Mouse (Mus musculus) liver, embryonic 15.5 days (tissue): ENCODE measurements around the gene Rab25. TPM values are rescaled to one million over a fixed set of nuclear protein-coding genes. Genes with fewer than 3 reads are reported as not detected.

Source experiments
- ATAC-seq: fragments of 200-750 bp; cut with Nextera tagmentation; 2 replicates; pipeline ENCODE4 v1.8.0; 2017; ENCODE audit warnings: moderate number of reproducible peaks, mild to moderate bottlenecking, moderate library complexity; ENCODE audit not compliant: insufficient read depth
- H3K27ac ChIP-seq: fragments of 300-500 bp; sonication (generic); replicated peaks from 2 replicates; pipeline ENCODE4 v1.5.1; 2015; ENCODE audit warnings: mild to moderate bottlenecking, inconsistent platforms
- H3K27me3 ChIP-seq: fragments of 300-500 bp; sonication (generic); 2 replicates; pipeline ENCODE4 v1.6.1; 2015; ENCODE audit warnings: mild to moderate bottlenecking, inconsistent platforms
- H3K36me3 ChIP-seq: fragments of 300-500 bp; sonication (generic); replicated peaks from 2 replicates; pipeline ENCODE4 v1.6.1; 2015; ENCODE audit warnings: moderate library complexity, mild to moderate bottlenecking, inconsistent platforms
- H3K4me1 ChIP-seq: fragments of 300-500 bp; sonication (generic); replicated peaks from 2 replicates; pipeline ENCODE4 v1.6.1; 2015; ENCODE audit warnings: inconsistent platforms
- H3K4me2 ChIP-seq: fragments of 300-500 bp; sonication (generic); 2 replicates; pipeline ENCODE4 v1.6.1; 2015; ENCODE audit warnings: moderate library complexity, mild to moderate bottlenecking, inconsistent platforms
- H3K4me3 ChIP-seq: fragments of 300-500 bp; sonication (generic); replicated peaks from 2 replicates; pipeline ENCODE4 v1.5.1; 2015; ENCODE audit warnings: mild to moderate bottlenecking, inconsistent platforms
- H3K9ac ChIP-seq: fragments of 300-500 bp; sonication (generic); 2 replicates; pipeline ENCODE4 v1.6.1; 2015; ENCODE audit warnings: moderate library complexity, mild to moderate bottlenecking, inconsistent platforms
- H3K9me3 ChIP-seq: fragments of 300-500 bp; sonication (generic); replicated peaks from 2 replicates; pipeline ENCODE4 v1.6.1; 2016; ENCODE audit warnings: inconsistent platforms
- WGBS: fragments of 180-500 bp; shearing (Covaris S2); methylation state at CpG from one replicate; pipeline ENCODE4 v1.1.7; 2015; ENCODE audit warnings: mixed read lengths; ENCODE audit not compliant: insufficient replicate concordance; 5-methylcytosine and 5-hydroxymethylcytosine counted together
- polyA plus RNA-seq: library from polyadenylated mRNA; unstranded; fragments of >200 nt; fragmentation: Nextera tagmentation; extraction: Ambion mirVana; gene quantifications from 2 replicates; pipeline ENCODE4 v1.2.1, GENCODE M21; 2015

The Rab25 gene
- polyA plus RNA-seq, 1 experiment from 2014 or later: not detected

DNA sequence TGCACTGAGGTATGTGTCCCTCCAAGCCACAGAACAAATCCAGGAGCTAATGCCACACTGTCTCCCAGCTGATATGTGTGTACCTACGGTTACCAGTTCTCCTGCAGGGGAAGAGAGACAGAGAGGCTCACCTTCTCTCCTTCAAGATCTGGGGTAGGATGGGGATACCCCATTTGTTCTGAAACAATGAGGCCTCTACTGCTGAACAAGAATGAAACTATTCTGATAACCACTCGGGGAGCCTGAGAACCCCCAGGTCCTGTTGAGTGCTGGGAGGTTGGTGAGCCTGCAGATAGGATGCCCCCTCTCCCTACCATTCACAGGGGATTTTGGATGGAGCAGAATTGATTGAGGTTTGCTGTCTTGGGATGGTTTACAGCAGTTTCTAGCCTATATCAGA is 28.0 kb downstream of the Rab25 start:
- WGBS: 51% methylated on average over 2 of the region's 2 CpGs
- H3K27ac ChIP-seq: no peak overlapping the region
- no peaks in the 10 kb centered on the region for H3K36me3 ChIP-seq
- H3K9ac ChIP-seq: no peak overlapping the region
- no peak for ATAC-seq
- H3K4me3 ChIP-seq: no peak overlapping the region
- 0 out of 2 replicates have a peak, but pooled peaks cover 8% of the 10 kb centered on the region for H3K4me1 ChIP-seq
- H3K4me2 ChIP-seq: no peak overlapping the region
- peaks cover 42% of the 10 kb centered on the region for H3K27me3 ChIP-seq
- H3K9me3 ChIP-seq: no peaks in the 10 kb centered on the region

DNA sequence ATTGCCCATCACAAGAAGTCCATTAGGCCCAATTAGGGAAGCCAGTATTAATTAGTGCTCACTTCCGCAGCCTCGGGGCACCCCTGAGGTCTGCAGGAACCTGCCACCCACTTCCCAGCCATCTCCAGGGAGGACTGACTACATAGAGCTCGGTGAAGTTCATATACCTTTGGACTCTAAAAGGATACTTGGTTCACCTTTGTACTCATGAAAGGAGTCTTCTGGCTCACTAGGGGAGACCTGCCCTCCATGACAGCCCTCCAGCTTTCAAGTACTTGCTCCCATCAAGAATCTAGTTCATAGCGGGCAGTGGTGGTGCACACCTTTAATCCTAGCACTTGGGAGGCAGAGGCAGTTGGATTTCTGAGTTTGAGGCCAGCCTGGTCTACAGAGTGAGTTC is 29.7 kb downstream of the Rab25 start:
- ATAC-seq: no peak
- peaks cover 21% of the 10 kb centered on the region for H3K4me1 ChIP-seq
- H3K9ac ChIP-seq: no peak overlapping the region
- no peaks in the 10 kb centered on the region for H3K36me3 ChIP-seq
- H3K4me3 ChIP-seq: no peak overlapping the region
- peaks cover 38% of the 10 kb centered on the region for H3K27me3 ChIP-seq
- H3K4me2 ChIP-seq: no peak overlapping the region
- H3K27ac ChIP-seq: no peak overlapping the region
- H3K9me3 ChIP-seq: no peaks in the 10 kb centered on the region
- 62% methylated on average over 4 of the region's 4 CpGs for WGBS

DNA sequence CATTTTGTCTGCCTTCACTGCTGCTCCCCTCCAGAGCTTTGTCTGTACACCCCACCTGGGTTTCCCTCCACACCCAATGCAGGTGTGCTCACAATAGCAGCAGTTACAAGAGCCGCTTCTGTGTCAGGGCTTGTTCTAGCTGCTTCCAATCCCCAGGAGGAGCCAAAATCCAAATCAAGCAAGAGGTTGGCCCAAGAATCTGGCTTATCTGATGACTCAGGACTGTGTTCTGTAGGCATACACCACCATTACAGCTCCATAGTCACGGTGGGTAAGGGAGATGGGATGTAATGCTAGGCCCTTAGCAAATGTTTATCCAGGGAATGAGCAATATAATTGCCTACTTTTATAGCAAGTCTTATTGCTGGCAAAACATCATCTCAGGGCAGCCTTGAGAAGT is 31.7 kb downstream of the Rab25 start:
- no peak overlapping the region for H3K9ac ChIP-seq
- H3K9me3 ChIP-seq: no peaks in the 10 kb centered on the region
- H3K4me1 ChIP-seq: peaks cover 34% of the 10 kb centered on the region
- ATAC-seq: no peak
- H3K27me3 ChIP-seq: peaks cover 42% of the 10 kb centered on the region
- no peaks in the 10 kb centered on the region for H3K36me3 ChIP-seq
- H3K4me2 ChIP-seq: no peak overlapping the region
- 71% methylated on average over 2 of the region's 2 CpGs for WGBS
- no peak overlapping the region for H3K4me3 ChIP-seq
- H3K27ac ChIP-seq: no peak overlapping the region

DNA sequence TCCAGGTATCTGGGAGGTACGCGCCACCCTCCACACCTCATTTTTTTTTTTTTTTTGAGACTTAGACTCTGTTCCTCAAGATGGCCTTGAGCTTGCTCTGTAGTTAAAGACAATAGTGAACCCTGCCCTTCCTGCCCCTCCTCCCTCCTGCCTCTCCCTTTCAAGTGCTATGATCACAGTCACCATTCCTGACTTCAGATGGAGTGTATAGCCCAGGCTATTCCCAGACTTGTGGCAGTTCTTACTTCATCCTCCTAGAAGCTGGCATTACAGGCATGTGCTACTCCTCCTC is 33.1 kb downstream of the Rab25 start:
- Histone ChIP-seq H3K4me2 (no peak overlapping the region), H3K9ac (no peak overlapping the region), H3K4me1 (peaks cover 41% of the 10 kb centered on the region), H3K27me3 (peaks cover 37% of the 10 kb centered on the region), H3K9me3 (no peaks in the 10 kb centered on the region), H3K4me3 (no peak overlapping the region), H3K36me3 (no peaks in the 10 kb centered on the region), H3K27ac (no peak overlapping the region)
- 93% methylated on average over 2 of the region's 2 CpGs for WGBS
- ATAC-seq: no peak

DNA sequence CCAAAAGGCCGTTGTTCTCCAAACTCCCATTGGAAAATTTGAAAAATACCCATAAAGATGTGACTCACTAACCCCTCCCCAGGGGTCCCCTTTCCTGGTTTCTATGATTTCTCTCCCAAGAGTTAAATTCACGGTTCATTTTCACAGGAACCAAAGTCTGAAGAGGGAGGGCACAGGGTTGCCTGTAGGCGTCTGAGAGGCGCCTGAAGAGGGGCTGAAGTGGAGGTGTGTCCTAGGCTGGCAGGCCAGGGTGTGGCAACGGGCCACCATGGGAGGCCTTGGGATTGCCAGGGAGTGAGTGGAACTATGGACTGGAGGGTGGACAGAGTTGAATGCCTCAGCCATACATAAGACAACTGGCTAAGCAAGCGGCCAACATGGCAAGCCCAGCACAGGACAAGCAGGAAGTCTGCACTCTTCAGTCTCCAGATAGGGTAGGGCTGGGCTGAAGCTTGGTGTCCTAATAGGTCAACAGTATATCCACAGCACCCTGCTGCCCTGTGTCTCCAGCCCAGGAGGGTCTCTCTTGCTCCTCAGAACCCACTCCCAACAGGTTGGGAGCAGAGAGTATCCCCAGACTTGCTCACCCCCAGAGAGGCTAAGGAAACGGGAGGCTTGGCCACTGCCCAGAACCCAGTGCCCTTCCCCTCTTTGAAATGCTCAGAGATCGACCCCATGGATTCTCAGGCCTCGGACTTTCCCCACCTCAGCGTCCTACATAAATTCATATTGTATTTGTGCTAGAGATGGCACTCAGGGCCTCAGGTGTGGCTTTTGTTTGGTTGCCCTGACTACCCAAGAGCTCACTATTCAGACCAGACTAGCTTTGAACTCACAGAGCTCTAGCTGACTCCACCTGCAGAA is 33.6 kb downstream of the Rab25 start:
- ATAC-seq: no peak
- Histone ChIP-seq H3K4me2 (no peak overlapping the region), H3K9ac (no peak overlapping the region), H3K27ac (no peak overlapping the region), H3K4me1 (peaks cover 47% of the 10 kb centered on the region), H3K9me3 (no peaks in the 10 kb centered on the region), H3K27me3 (peaks cover 37% of the 10 kb centered on the region), H3K4me3 (no peak overlapping the region), H3K36me3 (no peaks in the 10 kb centered on the region)
- WGBS: 56% methylated on average over 10 of the region's 10 CpGs

DNA sequence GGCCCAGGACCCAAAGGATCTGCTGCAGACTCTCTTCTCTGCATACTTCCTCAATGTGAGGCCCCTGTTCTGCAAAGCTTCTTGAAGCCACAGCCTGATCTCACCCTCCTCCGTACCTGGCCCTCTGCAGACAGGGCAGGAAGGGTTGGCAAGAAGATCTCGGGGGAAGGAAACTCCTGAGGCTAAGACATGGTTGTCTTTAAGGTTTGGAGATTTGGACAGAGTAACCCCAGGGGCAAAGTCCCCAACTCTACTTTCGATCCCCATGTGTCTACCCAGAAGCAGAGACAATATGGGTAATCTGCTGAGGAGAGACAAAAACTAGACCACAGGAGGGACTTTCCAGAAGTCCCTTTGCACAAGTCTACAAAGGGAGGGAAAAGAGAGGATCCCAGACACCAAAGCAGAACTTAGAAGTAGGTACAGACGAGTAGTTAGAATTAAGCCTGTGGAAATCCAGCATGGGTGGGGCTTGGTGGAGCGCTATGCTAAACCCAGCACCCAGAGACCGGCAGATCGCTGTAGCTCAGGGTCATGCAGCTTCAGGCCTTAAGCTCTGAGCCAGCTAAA is 34.5 kb downstream of the Rab25 start:
- WGBS: 41% methylated on average over 7 of the region's 7 CpGs
- H3K4me3 ChIP-seq: no peak overlapping the region
- H3K27me3 ChIP-seq: peaks cover 37% of the 10 kb centered on the region
- no peak for ATAC-seq
- no peak overlapping the region for H3K27ac ChIP-seq
- H3K9me3 ChIP-seq: no peaks in the 10 kb centered on the region
- H3K4me2 ChIP-seq: 0 out of 2 replicates have a peak overlapping the region, but pooled peaks have one; percentile 1
- peaks cover 52% of the 10 kb centered on the region for H3K4me1 ChIP-seq
- no peak overlapping the region for H3K9ac ChIP-seq
- H3K36me3 ChIP-seq: no peaks in the 10 kb centered on the region

DNA sequence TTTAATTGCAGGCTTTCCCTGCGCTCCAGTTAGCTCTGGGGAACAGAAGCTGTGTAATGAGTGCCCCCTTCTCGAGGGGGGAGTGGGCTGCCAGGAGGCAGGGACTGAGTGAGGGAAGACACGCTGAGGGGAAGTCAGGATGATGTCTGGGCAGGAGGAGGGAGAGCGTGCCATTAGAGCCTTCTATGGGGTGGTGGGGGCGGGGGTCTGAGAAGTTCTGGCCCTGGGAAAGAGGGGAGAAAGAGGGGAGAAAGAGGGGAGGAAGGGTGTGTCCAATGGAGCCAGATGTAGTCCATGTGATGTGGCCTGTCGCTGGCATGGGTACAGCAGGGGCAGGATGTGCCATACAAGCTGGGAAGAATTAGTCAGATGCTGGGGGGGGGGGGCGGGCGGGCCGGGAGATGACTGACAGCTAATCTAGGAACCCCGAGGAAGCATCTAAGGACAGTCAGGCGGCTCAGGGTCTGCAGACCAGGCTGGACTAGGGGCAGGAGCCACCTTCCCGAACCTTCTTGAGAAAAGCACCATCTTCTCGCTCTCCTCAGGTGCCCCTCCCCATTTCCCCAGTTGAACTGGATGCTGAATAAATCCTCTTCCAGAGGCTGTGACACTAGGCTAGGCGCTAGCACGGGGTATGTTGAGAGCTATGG is 35.1 kb downstream of the Rab25 start:
- 24% methylated on average over 15 of the region's 15 CpGs for WGBS
- H3K4me1 ChIP-seq: peaks cover 52% of the 10 kb centered on the region

DNA sequence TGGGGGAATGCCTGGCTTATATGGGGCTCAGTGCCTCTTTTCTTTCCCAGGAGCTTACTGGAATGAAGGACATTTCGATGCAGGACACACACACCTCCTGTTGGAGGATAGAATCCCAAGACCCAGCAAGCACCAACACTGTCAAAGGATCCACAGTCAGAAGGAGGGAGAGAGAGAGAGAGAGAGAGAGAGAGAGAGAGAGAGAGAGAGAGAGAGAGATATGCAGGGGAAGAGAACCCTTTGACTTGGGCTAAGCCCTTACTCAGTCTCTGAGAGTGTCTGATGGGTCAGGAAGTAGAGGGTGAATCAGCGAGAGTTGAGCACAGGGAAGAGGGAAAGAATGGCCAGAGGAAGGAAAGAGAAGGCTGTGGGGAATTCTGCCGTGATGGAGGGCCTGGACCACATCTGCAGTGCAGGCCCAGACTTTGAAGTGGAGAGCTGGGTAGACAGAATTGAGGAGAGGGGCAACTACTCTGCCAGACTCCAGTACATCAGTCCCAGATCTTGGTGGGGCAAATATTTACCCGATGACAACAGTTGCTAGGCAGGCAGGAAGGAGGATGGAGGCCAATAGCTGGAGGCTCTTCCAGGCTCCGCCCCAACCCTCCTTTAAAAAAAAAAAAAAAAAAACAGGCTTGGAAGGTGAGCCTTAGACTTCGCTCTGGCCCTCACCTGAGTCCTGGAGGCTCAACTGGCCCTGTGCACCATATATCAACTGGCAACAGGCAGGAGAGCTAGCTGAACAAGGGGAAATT is 35.8 kb downstream of the Rab25 start:
- 45% methylated on average over 6 of the region's 6 CpGs for WGBS
- ATAC-seq: no peak
- H3K36me3 ChIP-seq: no peaks in the 10 kb centered on the region
- H3K4me3 ChIP-seq: no peak overlapping the region
- peaks cover 31% of the 10 kb centered on the region for H3K27me3 ChIP-seq
- H3K4me2 ChIP-seq: no peak overlapping the region
- peaks cover 55% of the 10 kb centered on the region for H3K4me1 ChIP-seq
- H3K9ac ChIP-seq: no peak overlapping the region
- no peaks in the 10 kb centered on the region for H3K9me3 ChIP-seq
- no peak overlapping the region for H3K27ac ChIP-seq

More for the DNA sequence above, 35.1 kb downstream of the Rab25 start:
- H3K4me3 ChIP-seq: no peak overlapping the region
- H3K36me3 ChIP-seq: no peaks in the 10 kb centered on the region
- 0 out of 2 replicates have a peak overlapping the region, but pooled peaks have one; percentile 1 for H3K4me2 ChIP-seq
- H3K27me3 ChIP-seq: peaks cover 36% of the 10 kb centered on the region
- no peak for ATAC-seq
- no peak overlapping the region for H3K27ac ChIP-seq
- no peak overlapping the region for H3K9ac ChIP-seq
- H3K9me3 ChIP-seq: no peaks in the 10 kb centered on the region

DNA sequence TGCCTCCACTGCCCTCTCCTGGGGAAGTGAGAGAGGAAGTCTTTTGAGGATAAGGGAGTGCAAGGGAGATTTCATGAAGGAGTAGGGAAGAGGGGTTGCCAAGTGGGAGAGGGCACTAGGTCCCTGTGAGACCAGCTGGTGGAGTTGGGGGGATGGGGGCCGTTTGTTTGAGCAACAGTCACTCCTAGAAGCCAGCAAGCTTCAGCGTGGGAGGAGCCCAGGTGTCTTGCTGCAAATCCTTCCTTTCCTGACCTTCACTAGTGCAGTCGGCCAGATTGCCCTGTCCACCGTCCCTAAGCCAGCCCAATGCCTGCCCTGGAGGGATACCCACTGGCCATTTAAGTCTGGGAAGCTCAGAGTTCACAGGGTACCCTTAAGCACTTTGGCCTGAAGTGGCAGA is 36.5 kb downstream of the Rab25 start:
- Histone ChIP-seq H3K36me3 (no peaks in the 10 kb centered on the region), H3K4me2 (no peak overlapping the region), H3K4me1 (peaks cover 58% of the 10 kb centered on the region), H3K9me3 (no peaks in the 10 kb centered on the region), H3K9ac (no peak overlapping the region), H3K27me3 (peaks cover 28% of the 10 kb centered on the region), H3K27ac (no peak overlapping the region), H3K4me3 (no peak overlapping the region)
- 38% methylated on average over 4 of the region's 4 CpGs for WGBS
- ATAC-seq: no peak

DNA sequence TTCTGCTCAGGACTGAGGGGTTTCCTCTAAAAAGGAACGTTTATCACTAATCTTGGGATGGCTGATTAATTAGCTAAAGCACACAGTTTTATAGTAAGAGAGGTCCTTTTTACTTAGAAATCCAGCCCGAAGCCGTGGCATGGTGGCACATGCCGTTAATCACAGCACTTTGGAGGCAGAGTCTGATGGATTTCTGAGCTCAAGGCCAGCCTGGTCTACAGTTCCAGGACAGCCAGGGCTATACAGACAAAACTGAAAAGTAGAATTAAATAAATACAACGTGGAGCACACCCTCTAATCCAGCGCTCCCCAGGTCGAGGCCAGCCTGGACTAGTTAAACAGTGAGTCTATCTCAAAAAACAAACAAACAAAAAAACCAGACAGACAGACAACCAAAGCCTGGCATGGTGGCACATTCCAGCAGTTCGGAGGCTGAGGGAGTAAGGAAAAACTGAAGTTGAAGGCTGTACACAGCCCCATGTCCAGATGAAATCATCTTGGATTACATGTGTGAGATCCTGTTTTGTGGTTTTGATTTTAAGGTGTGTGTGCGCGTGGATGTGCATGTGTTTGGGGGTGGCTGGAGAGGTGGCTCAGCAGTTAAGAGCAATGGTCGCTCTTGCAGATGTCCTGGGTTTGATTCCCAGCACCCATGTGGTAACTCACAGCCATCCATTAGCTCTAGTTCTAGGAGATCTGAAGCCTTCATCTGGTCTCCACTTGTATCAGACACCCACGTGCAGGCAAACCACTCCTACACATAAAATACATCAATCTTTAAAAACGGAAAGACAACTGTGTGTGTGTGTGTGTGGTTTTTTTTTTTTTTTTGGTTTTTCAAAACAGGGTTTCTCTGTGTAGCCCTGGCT is 37.4 kb downstream of the Rab25 start:
- H3K4me2 ChIP-seq: peak overlapping the region; percentile 87
- H3K27me3 ChIP-seq: peaks cover 23% of the 10 kb centered on the region
- no peak for ATAC-seq
- peaks cover 64% of the 10 kb centered on the region for H3K4me1 ChIP-seq
- 36% methylated on average over 13 of the region's 13 CpGs for WGBS
- no peaks in the 10 kb centered on the region for H3K36me3 ChIP-seq
- peak overlapping the region; percentile 53 for H3K9ac ChIP-seq
- peak overlapping the region; percentile 53 for H3K4me3 ChIP-seq
- peak overlapping the region; percentile 78 for H3K27ac ChIP-seq
- no peaks in the 10 kb centered on the region for H3K9me3 ChIP-seq
